Mouse (Mus musculus) ovary, adult 2 months (tissue): ENCODE results near the gene Cyp4f16. TPM values are rescaled to one million over a fixed set of nuclear protein-coding genes. Genes with fewer than 3 reads are reported as not detected.

Experiments
- polyA plus RNA-seq: library from polyadenylated mRNA; depleted of rRNA; stranded (reverse); fragments of >200 nt; gene quantifications from 2 replicates; pipeline ENCODE4 v1.2.3, GENCODE M21; 2012; rRNA removed

Gene Cyp4f16
- polyA plus RNA-seq, result 15.0 and 15.3 TPM in 2 replicates

DNA sequence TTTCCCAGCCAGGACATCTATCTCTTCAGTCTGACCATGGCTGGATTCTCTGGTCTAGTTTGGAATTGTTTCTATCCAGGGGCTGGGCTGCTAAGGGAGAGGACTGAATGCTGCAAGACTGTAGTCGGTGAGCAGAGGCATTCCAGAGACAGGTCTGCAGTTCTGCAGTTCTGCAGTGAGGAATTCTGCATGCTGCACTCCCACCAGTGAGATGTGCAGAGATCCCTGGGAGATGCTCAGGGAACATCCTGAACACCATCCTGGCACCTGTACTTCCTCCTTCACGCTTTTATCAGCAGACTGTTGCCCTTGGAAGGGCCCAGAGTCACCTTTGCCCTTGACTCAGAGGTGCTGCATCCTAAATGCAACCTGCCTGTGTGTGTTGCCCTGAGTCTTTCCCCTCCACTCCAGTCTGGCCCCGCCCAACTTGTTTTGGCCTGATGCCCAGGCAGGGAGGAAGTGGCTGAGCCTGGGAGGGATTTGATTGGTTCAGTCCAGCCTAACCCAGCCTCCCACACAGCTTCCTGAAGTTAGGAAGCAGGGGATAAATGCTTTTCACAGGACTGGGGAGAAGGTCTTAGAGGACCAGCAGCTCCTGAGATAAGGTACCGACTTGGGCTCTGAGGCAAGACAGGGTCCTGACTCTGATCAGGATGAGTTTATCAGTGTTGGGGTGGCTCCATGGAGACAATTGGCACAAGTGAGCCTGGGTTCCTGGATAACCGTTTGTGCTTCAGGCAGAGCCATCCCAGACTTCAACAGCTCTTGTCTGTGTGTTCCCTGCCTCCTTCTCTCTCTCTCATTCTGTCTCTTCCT is at the start of gene Cyp4f16:
Gene Cyp4f16 (plus strand): TSS at position 508 of the 816 bp plus-strand sequence.

GRCm38 (mm10) chr17:32505851-32506728 is 30.3 kb upstream of the Cyp4f16 start, which contains the start of gene Cyp4f17:
Cyp4f17 (plus strand) TSS chr17:32506050.

Other genes with a start within 250 kb of the Cyp4f16 start
- gene Akap8, start 215.3 kb upstream of the Cyp4f16 start, polyA plus RNA-seq, result 76.6 and 99.8 TPM in 2 replicates
- gene Akap8l, start 186.0 kb upstream of the Cyp4f16 start, polyA plus RNA-seq, result 295 and 307 TPM in 2 replicates
- 52.8 and 63.4 TPM in 2 replicates for gene Wiz, start 147.1 kb upstream of the Cyp4f16 start, polyA plus RNA-seq
- 3.3 and 4.3 TPM in 2 replicates for gene Rasal3, start 133.0 kb upstream of the Cyp4f16 start, polyA plus RNA-seq
- 0.81 and 1.0 TPM in 2 replicates for gene Pglyrp2, start 112.4 kb upstream of the Cyp4f16 start, polyA plus RNA-seq
- 1.7 and 2.3 TPM in 2 replicates for gene Cyp4f39, start 83.8 kb upstream of the Cyp4f16 start, polyA plus RNA-seq
- 16.8 and 20.2 TPM in 2 replicates for gene Cyp4f17, start 30.5 kb upstream of the Cyp4f16 start, polyA plus RNA-seq
- not detected in 2 replicates for gene Cyp4f37, start 84.8 kb downstream of the Cyp4f16 start, polyA plus RNA-seq
- gene Cyp4f40, start 122.3 kb downstream of the Cyp4f16 start, polyA plus RNA-seq, result 0.16 and 0.28 TPM in 2 replicates
- 3.6 and 3.8 TPM in 2 replicates for gene Cyp4f15, start 149.1 kb downstream of the Cyp4f16 start, polyA plus RNA-seq